Mouse (Mus musculus): ENCODE measurements around the gene Syne3.

The Syne3 gene

GRCm38 (mm10) chr12:104959966-104960365, 49.6 kb downstream of the Syne3 start:
- DNase-seq: no peak

- no peak for DNase-seq
These were observed 51.3 kb downstream of the Syne3 start for GRCm38 (mm10) chr12:104958263-104958662.

GRCm38 (mm10) chr12:104957165-104957564, 52.4 kb downstream of the Syne3 start:
- no peak for DNase-seq

GRCm38 (mm10) chr12:104956406-104956805, 53.2 kb downstream of the Syne3 start:
- DNase-seq: no peak

- DNase-seq: no peak
These were observed 54.4 kb downstream of the Syne3 start for GRCm38 (mm10) chr12:104955003-104955800.

GRCm38 (mm10) chr12:104953941-104954340, 55.7 kb downstream of the Syne3 start:
- peak in 1 of 2 experiments; percentile 65 for DNase-seq

GRCm38 (mm10) chr12:104952458-104952857, 57.2 kb downstream of the Syne3 start:
- peak; percentile 67 to 83 for DNase-seq

- DNase-seq: no peak
These were observed 61.7 kb downstream of the Syne3 start for GRCm38 (mm10) chr12:104947911-104948310.

GRCm38 (mm10) chr12:104946231-104946630, 63.4 kb downstream of the Syne3 start:
- no peak for DNase-seq

GRCm38 (mm10) chr12:104940466-104940865, 69.1 kb downstream of the Syne3 start:
- DNase-seq: no peak

- no peak for DNase-seq
These were observed 69.6 kb downstream of the Syne3 start for GRCm38 (mm10) chr12:104940027-104940386.

- peak; percentile 64 to 79 for DNase-seq
These were observed 70.1 kb downstream of the Syne3 start for GRCm38 (mm10) chr12:104939372-104940026.

- DNase-seq: no peak
These were observed 70.7 kb downstream of the Syne3 start for GRCm38 (mm10) chr12:104938935-104939334.

GRCm38 (mm10) chr12:104936223-104936622, 73.4 kb downstream of the Syne3 start:
- peak in 1 of 2 experiments; percentile 35 for DNase-seq

- no peak for DNase-seq
These were observed 74.5 kb downstream of the Syne3 start for GRCm38 (mm10) chr12:104935144-104935543.

GRCm38 (mm10) chr12:104933800-104934199, 75.8 kb downstream of the Syne3 start:
- no peak for DNase-seq

- DNase-seq: no peak
These were observed 76.4 kb downstream of the Syne3 start for GRCm38 (mm10) chr12:104933217-104933616.

- DNase-seq: no peak
These were observed 83.8 kb downstream of the Syne3 start for GRCm38 (mm10) chr12:104925765-104926164.

- DNase-seq: no peak
These were observed 84.6 kb downstream of the Syne3 start for GRCm38 (mm10) chr12:104925035-104925434.

- no peak for DNase-seq
These were observed 85.1 kb downstream of the Syne3 start for GRCm38 (mm10) chr12:104924546-104924945.

GRCm38 (mm10) chr12:104923948-104924388, 85.6 kb downstream of the Syne3 start:
- no peak for DNase-seq

GRCm38 (mm10) chr12:104922647-104923046, 87.0 kb downstream of the Syne3 start:
- DNase-seq: no peak

GRCm38 (mm10) chr12:104921071-104921470, 88.5 kb downstream of the Syne3 start:
- no peak for DNase-seq

- DNase-seq: no peak
These were observed 90.4 kb downstream of the Syne3 start for GRCm38 (mm10) chr12:104919247-104919646.
